ENCODE assay signal across 8 mouse cellular contexts in genomic region chr11:88613771-88614526, GRCm38 (mm10).
A peak's percentile ranks its signal among the peaks of the same experiment; 100 is the strongest.
DNase-seq lines count a peak whose midpoint lies in the region; ATAC-seq and TF ChIP-seq lines count a peak whose summit lies in the region.

No protein-coding gene starts in this region.

- H3K4me1 ChIP-seq in forebrain, embryonic 12.5 days = peaks cover 47% of the 10 kb centered on the region
- peaks cover 38% of the 10 kb centered on the region for H3K4me1 ChIP-seq in forebrain, embryonic 16.5 days (replicated peaks; ENCODE audit: control insufficient read depth, insufficient read depth, low read length)
- peaks cover 2% of the 10 kb centered on the region; the same call in 1 of the 2 replicates for H3K4me1 ChIP-seq in cortical plate, adult 2 months (ENCODE audit: control insufficient read depth, insufficient read depth, low read length)
- peaks cover 27% of the 10 kb centered on the region for H3K4me1 ChIP-seq in hindbrain, embryonic 16.5 days (ENCODE audit: control insufficient read depth, insufficient read depth, low read depth, low read length)
- H3K4me1 ChIP-seq in lung, postnatal 0 days (ENCODE audit: insufficient read depth, low read depth, low read length) = peaks cover 27% of the 10 kb centered on the region
- H3K4me1 ChIP-seq in spleen, adult 2 months (ENCODE audit: control insufficient read depth, insufficient read depth, insufficient read length) = peaks cover 31% of the 10 kb centered on the region

- no peak overlapping the region for H3K9ac ChIP-seq in forebrain, embryonic 12.5 days
- H3K9ac ChIP-seq in forebrain, embryonic 16.5 days (replicated peaks; ENCODE audit: low read depth, low read length) = no peak overlapping the region
- no peak overlapping the region for H3K9ac ChIP-seq in hindbrain, embryonic 16.5 days (ENCODE audit: low read depth, low read length)
- no peak overlapping the region for H3K9ac ChIP-seq in lung, postnatal 0 days (replicated peaks; ENCODE audit: low read depth)

- H3K27ac ChIP-seq in forebrain, embryonic 12.5 days = peak overlapping the region; percentile 53; the same call in 1 of the 2 replicates
- H3K27ac ChIP-seq in forebrain, embryonic 16.5 days (ENCODE audit: low read length) = no peak overlapping the region
- H3K27ac ChIP-seq in cortical plate, adult 2 months (ENCODE audit: insufficient read depth, low read length) = peak overlapping the region; percentile 42
- H3K27ac ChIP-seq in hindbrain, embryonic 16.5 days (ENCODE audit: low read depth, low read length) = peak overlapping the region; percentile 1; the same call in 1 of the 2 replicates
- peak overlapping the region; percentile 82 for H3K27ac ChIP-seq in lung, postnatal 0 days (ENCODE audit: low read length)
- H3K27ac ChIP-seq in spleen, adult 2 months (ENCODE audit: insufficient read depth, low read length) = peak overlapping the region; percentile 99

- H3K36me3 ChIP-seq in forebrain, embryonic 12.5 days (replicated peaks) = peaks cover 6% of the 10 kb centered on the region; the same call in 1 of the 2 replicates
- H3K36me3 ChIP-seq in forebrain, embryonic 16.5 days (ENCODE audit: control insufficient read depth, insufficient read depth) = no peaks in the 10 kb centered on the region
- H3K36me3 ChIP-seq in hindbrain, embryonic 16.5 days (ENCODE audit: control insufficient read depth, insufficient read depth, low read length) = no peaks in the 10 kb centered on the region
- H3K36me3 ChIP-seq in lung, postnatal 0 days (ENCODE audit: insufficient read depth, low read length) = no peaks in the 10 kb centered on the region
- H3K36me3 ChIP-seq in spleen, adult 2 months (ENCODE audit: control insufficient read depth, insufficient read depth, low read length) = no peaks in the 10 kb centered on the region

- no peak for TF ChIP-seq POLR2A in cortical plate, adult 2 months (IDR thresholded peaks at IDR 0.05; ENCODE audit: extremely low read depth, insufficient read depth, low read length)
- TF ChIP-seq POLR2A in spleen, adult 2 months (IDR thresholded peaks at IDR 0.05; ENCODE audit: low read depth, low read length) = no peak

- DNase-seq in lung, postnatal 0 days (ENCODE audit: low spot score) = peak; percentile 38
- DNase-seq in spleen, adult 2 months (ENCODE audit: low read depth in 1 of 2, low spot score in 2 of 2) = peak; percentile 42 to 79
- no peak for DNase-seq in left cerebral cortex, adult 8-10 months (ENCODE audit: low spot score in 2 of 2)
- no peak for DNase-seq in layer of hippocampus, adult 8-10 months (ENCODE audit: low spot score in 2 of 2)

- no peak for TF ChIP-seq EP300 in lung, postnatal 0 days (IDR thresholded peaks at IDR 0.05)

- TF ChIP-seq CTCF in cortical plate, adult 2 months (IDR thresholded peaks at IDR 0.05; ENCODE audit: extremely low read depth, insufficient read depth, low read length) = no peak
- no peak for TF ChIP-seq CTCF in lung, postnatal 0 days (IDR thresholded peaks at IDR 0.05)
- TF ChIP-seq CTCF in spleen, adult 2 months (IDR thresholded peaks at IDR 0.05; ENCODE audit: extremely low read depth, insufficient read depth, insufficient read length, insufficient replicate concordance) = no peak

- no peaks in the 10 kb centered on the region for H3K27me3 ChIP-seq in forebrain, embryonic 12.5 days
- no peaks in the 10 kb centered on the region for H3K27me3 ChIP-seq in forebrain, embryonic 16.5 days (replicated peaks; ENCODE audit: control insufficient read depth, insufficient read depth, low read length)
- no peaks in the 10 kb centered on the region for H3K27me3 ChIP-seq in hindbrain, embryonic 16.5 days (replicated peaks; ENCODE audit: control insufficient read depth, insufficient read depth, low read length)
- H3K27me3 ChIP-seq in lung, postnatal 0 days (replicated peaks; ENCODE audit: insufficient read depth, low read length) = no peaks in the 10 kb centered on the region
- no peaks in the 10 kb centered on the region for H3K27me3 ChIP-seq in spleen, adult 2 months (ENCODE audit: control insufficient read depth, insufficient read depth, low read length)

- no peak overlapping the region for H3K4me2 ChIP-seq in forebrain, embryonic 12.5 days
- H3K4me2 ChIP-seq in forebrain, embryonic 16.5 days (ENCODE audit: low read length) = no peak overlapping the region
- H3K4me2 ChIP-seq in hindbrain, embryonic 16.5 days (ENCODE audit: low read length) = no peak overlapping the region
- peak overlapping the region; percentile 25 for H3K4me2 ChIP-seq in lung, postnatal 0 days (replicated peaks; ENCODE audit: low read depth, low read length)

- H3K9me3 ChIP-seq in forebrain, embryonic 12.5 days = no peaks in the 10 kb centered on the region
- no peaks in the 10 kb centered on the region for H3K9me3 ChIP-seq in forebrain, embryonic 16.5 days (ENCODE audit: control insufficient read depth, low read length)
- H3K9me3 ChIP-seq in hindbrain, embryonic 16.5 days (ENCODE audit: control insufficient read depth, low read length) = no peaks in the 10 kb centered on the region
- no peaks in the 10 kb centered on the region for H3K9me3 ChIP-seq in lung, postnatal 0 days (ENCODE audit: low read length)

- no peak for ATAC-seq in forebrain, embryonic 12.5 days (ENCODE audit: low FRiP score)
- ATAC-seq in forebrain, embryonic 16.5 days = no peak
- no peak for ATAC-seq in hindbrain, embryonic 16.5 days
- peak; percentile 13; the same call in 1 of the 2 replicates for ATAC-seq in lung, postnatal 0 days

- 84% methylated on average over 11 of the region's 11 CpGs for WGBS in forebrain, embryonic 12.5 days
- WGBS in forebrain, embryonic 16.5 days = 63% methylated on average over 11 of the region's 11 CpGs
- 74% methylated on average over 11 of the region's 11 CpGs for WGBS in hindbrain, embryonic 16.5 days
- WGBS in lung, postnatal 0 days = 16% methylated on average over 11 of the region's 11 CpGs
- WGBS in spleen, adult 2 months = 3% methylated on average over 11 of the region's 11 CpGs

- no peak overlapping the region for H3K4me3 ChIP-seq in forebrain, embryonic 12.5 days (replicated peaks)
- H3K4me3 ChIP-seq in forebrain, embryonic 16.5 days (replicated peaks; ENCODE audit: low read length) = no peak overlapping the region
- H3K4me3 ChIP-seq in cortical plate, adult 2 months (ENCODE audit: insufficient read depth, low read length) = no peak overlapping the region
- no peak overlapping the region for H3K4me3 ChIP-seq in hindbrain, embryonic 16.5 days (ENCODE audit: low read length)
- no peak overlapping the region for H3K4me3 ChIP-seq in lung, postnatal 0 days (ENCODE audit: low read depth, low read length)
- peak overlapping the region; percentile 48 for H3K4me3 ChIP-seq in spleen, adult 2 months (ENCODE audit: extremely low read depth, insufficient read depth, insufficient read length)

Comparison
In these comparisons a context has a peak if more than half of its experiments do, and no peak if none do; other contexts are left out.
1. DNase-seq: peak in lung, postnatal 0 days (single experiment) and spleen, adult 2 months (2 of 2); none in left cerebral cortex, adult 8-10 months (0 of 2) and layer of hippocampus, adult 8-10 months (0 of 2).